ENCODE assay signal across 11 mouse cellular contexts in genomic region chr2:165043090-165043636, GRCm38 (mm10). TPM values are rescaled to one million over a fixed set of nuclear protein-coding genes. Genes with fewer than 3 reads are reported as not detected.
A peak's percentile ranks its signal among the peaks of the same experiment; 100 is the strongest.
DNase-seq lines count a peak whose midpoint lies in the region; ATAC-seq lines count a peak whose summit lies in the region.
"Had no signal": no experiment of that assay in that cellular context is flagged by ENCODE, and none has a peak within 500 bp of the region (broad histone marks: within the 10 kb centered on the region; RNA-seq: fewer than 3 reads in every experiment).

No protein-coding gene starts in this region.

- 5% methylated on average over 17 of the region's 17 CpGs for WGBS in kidney, embryonic 16.5 days
- WGBS in embryonic facial prominence, embryonic 12.5 days = 11% methylated on average over 17 of the region's 17 CpGs
- 5% methylated on average over 17 of the region's 17 CpGs for WGBS in intestine, embryonic 16.5 days
- under 1% methylated on average over 17 of the region's 17 CpGs for WGBS in neural tube, embryonic 15.5 days

- no peak for ATAC-seq in kidney, embryonic 16.5 days (ENCODE audit: low FRiP score, low TSS enrichment)
- 0 out of 2 replicates have a peak, but pooled peaks have one; percentile 29 for ATAC-seq in embryonic facial prominence, embryonic 12.5 days (ENCODE audit: insufficient number of reproducible peaks, insufficient read depth, low FRiP score, low TSS enrichment)
- peak; percentile 83 for ATAC-seq in intestine, embryonic 16.5 days
- ATAC-seq in neural tube, embryonic 15.5 days (ENCODE audit: low FRiP score) = peak; percentile 66

- peak overlapping the region; percentile 26; the same call in 1 of the 2 replicates for H3K4me2 ChIP-seq in kidney, embryonic 16.5 days (replicated peaks; ENCODE audit: low read depth, low read length)
- peak overlapping the region; percentile 35 for H3K4me2 ChIP-seq in embryonic facial prominence, embryonic 12.5 days (replicated peaks)
- H3K4me2 ChIP-seq in intestine, embryonic 16.5 days (ENCODE audit: low read depth, low read length) = peak overlapping the region; percentile 36
- H3K4me2 ChIP-seq in neural tube, embryonic 15.5 days = peak overlapping the region; percentile 52

- H3K9ac ChIP-seq in kidney, embryonic 16.5 days (replicated peaks; ENCODE audit: low read length) = no peak overlapping the region
- H3K9ac ChIP-seq in embryonic facial prominence, embryonic 12.5 days = 0 out of 2 replicates have a peak overlapping the region, but pooled peaks have one; percentile 1
- no peak overlapping the region for H3K9ac ChIP-seq in intestine, embryonic 16.5 days (ENCODE audit: low read depth, low read length)
- H3K9ac ChIP-seq in neural tube, embryonic 15.5 days (replicated peaks) = peak overlapping the region; percentile 38

- DNase-seq in kidney, postnatal 25 days = no peak
- no peak for DNase-seq in gastrocnemius, postnatal 4 days (ENCODE audit: low spot score in 2 of 2)
- DNase-seq in adrenal gland, postnatal 14 days = no peak
- DNase-seq in ovary, postnatal 14 days (ENCODE audit: low spot score) = no peak

- H3K36me3 ChIP-seq in kidney, embryonic 16.5 days (ENCODE audit: insufficient read depth, low read length) = no peaks in the 10 kb centered on the region
- H3K36me3 ChIP-seq in embryonic facial prominence, embryonic 12.5 days = no peaks in the 10 kb centered on the region
- H3K36me3 ChIP-seq in intestine, embryonic 16.5 days (ENCODE audit: control insufficient read depth, insufficient read depth, low read length) = no peaks in the 10 kb centered on the region
- no peaks in the 10 kb centered on the region for H3K36me3 ChIP-seq in neural tube, embryonic 15.5 days
- H3K36me3 ChIP-seq: G1E had no signal

- no peak overlapping the region for H3K27ac ChIP-seq in kidney, embryonic 16.5 days (ENCODE audit: low read length)
- no peak overlapping the region for H3K27ac ChIP-seq in embryonic facial prominence, embryonic 12.5 days
- no peak overlapping the region for H3K27ac ChIP-seq in intestine, embryonic 16.5 days (ENCODE audit: low read length)
- peak overlapping the region; percentile 79 for H3K27ac ChIP-seq in neural tube, embryonic 15.5 days (replicated peaks)

- H3K4me3 ChIP-seq in kidney, embryonic 16.5 days (ENCODE audit: low read length) = no peak overlapping the region
- H3K4me3 ChIP-seq in embryonic facial prominence, embryonic 12.5 days = no peak overlapping the region
- H3K4me3 ChIP-seq in intestine, embryonic 16.5 days (ENCODE audit: low read length) = peak overlapping the region; percentile 4; the same call in 1 of the 2 replicates
- H3K4me3 ChIP-seq in neural tube, embryonic 15.5 days (replicated peaks) = peak overlapping the region; percentile 17; the same call in 1 of the 2 replicates

- no peaks in the 10 kb centered on the region; the same call in 1 of the 2 replicates for H3K27me3 ChIP-seq in kidney, embryonic 16.5 days (ENCODE audit: insufficient read depth, low read length)
- H3K27me3 ChIP-seq in embryonic facial prominence, embryonic 12.5 days = no peaks in the 10 kb centered on the region
- no peaks in the 10 kb centered on the region for H3K27me3 ChIP-seq in intestine, embryonic 16.5 days (replicated peaks; ENCODE audit: control insufficient read depth, insufficient read depth, low read length)
- no peaks in the 10 kb centered on the region for H3K27me3 ChIP-seq in neural tube, embryonic 15.5 days (replicated peaks)

- no peaks in the 10 kb centered on the region for H3K4me1 ChIP-seq in kidney, embryonic 16.5 days (ENCODE audit: insufficient read depth, low read length)
- no peaks in the 10 kb centered on the region for H3K4me1 ChIP-seq in embryonic facial prominence, embryonic 12.5 days
- peaks cover 8% of the 10 kb centered on the region; the same call in 1 of the 2 replicates for H3K4me1 ChIP-seq in intestine, embryonic 16.5 days (ENCODE audit: control insufficient read depth, insufficient read depth, low read length)
- peaks cover 17% of the 10 kb centered on the region for H3K4me1 ChIP-seq in neural tube, embryonic 15.5 days

- no peaks in the 10 kb centered on the region for H3K9me3 ChIP-seq in kidney, embryonic 16.5 days (ENCODE audit: low read length)
- no peaks in the 10 kb centered on the region for H3K9me3 ChIP-seq in embryonic facial prominence, embryonic 12.5 days
- no peaks in the 10 kb centered on the region for H3K9me3 ChIP-seq in intestine, embryonic 16.5 days (ENCODE audit: control insufficient read depth, low read length)
- no peaks in the 10 kb centered on the region for H3K9me3 ChIP-seq in neural tube, embryonic 15.5 days (replicated peaks)
- H3K9me3 ChIP-seq: G1E had no signal

RNA-seq across cellular contexts. Expression of gene Ncoa5, which starts 8.5 kb away (rescaled TPM):
- polyA plus RNA-seq in kidney, embryonic 16.5 days (2015; fragmentation: Nextera tagmentation; extraction: Ambion mirVana) = 69.8 and 79.5 TPM in 2 replicates
- 112 and 119 TPM in 2 replicates for polyA plus RNA-seq in embryonic facial prominence, embryonic 12.5 days (2016; fragmentation: Nextera tagmentation; extraction: Ambion mirVana)
- polyA plus RNA-seq in intestine, embryonic 16.5 days (2015; fragmentation: Nextera tagmentation; extraction: Ambion mirVana) = 41.4 and 42.4 TPM in 2 replicates
- 85.1 TPM in 2 replicates for polyA plus RNA-seq in neural tube, embryonic 15.5 days (2015; fragmentation: Nextera tagmentation; extraction: Ambion mirVana)
- total RNA-seq in gastrocnemius, postnatal 4 days (2021) = 10 to 100 TPM; 31.4 to 34.4 TPM
- total RNA-seq in adrenal gland, postnatal 14 days (2021) = 37.6 and 40.5 TPM in 2 replicates

RNA-seq across cellular contexts. Expression of gene Cd40, which starts 12.3 kb away (rescaled TPM):
- polyA plus RNA-seq in kidney, embryonic 16.5 days (2015; fragmentation: Nextera tagmentation; extraction: Ambion mirVana) = 9.3 and 12.5 TPM in 2 replicates
- polyA plus RNA-seq in embryonic facial prominence, embryonic 12.5 days (2016; fragmentation: Nextera tagmentation; extraction: Ambion mirVana) = 5.2 and 6.5 TPM in 2 replicates
- 7.6 and 9.7 TPM in 2 replicates for polyA plus RNA-seq in intestine, embryonic 16.5 days (2015; fragmentation: Nextera tagmentation; extraction: Ambion mirVana)
- 6.9 and 11.0 TPM in 2 replicates for polyA plus RNA-seq in neural tube, embryonic 15.5 days (2015; fragmentation: Nextera tagmentation; extraction: Ambion mirVana)
- total RNA-seq in gastrocnemius, postnatal 4 days (2021) = 1 to 10 TPM; 1.8 to 2.3 TPM
- 3.3 and 6.5 TPM in 2 replicates for total RNA-seq in adrenal gland, postnatal 14 days (2021)
- polyA plus RNA-seq: G1E had no signal

RNA-seq across cellular contexts. Expression of gene 1700025C18Rik, which starts 47.4 kb away (rescaled TPM):
- polyA plus RNA-seq in kidney, embryonic 16.5 days (2015; fragmentation: Nextera tagmentation; extraction: Ambion mirVana) = not detected in 2 replicates
- not detected in 2 replicates for polyA plus RNA-seq in embryonic facial prominence, embryonic 12.5 days (2016; fragmentation: Nextera tagmentation; extraction: Ambion mirVana)
- not detected in 2 replicates for polyA plus RNA-seq in intestine, embryonic 16.5 days (2015; fragmentation: Nextera tagmentation; extraction: Ambion mirVana)
- not detected in 2 replicates for polyA plus RNA-seq in neural tube, embryonic 15.5 days (2015; fragmentation: Nextera tagmentation; extraction: Ambion mirVana)
- total RNA-seq in gastrocnemius, postnatal 4 days (2021) = not detected
- not detected in 2 replicates for total RNA-seq in adrenal gland, postnatal 14 days (2021)
- total RNA-seq: G1E had no signal
- polyA plus RNA-seq: G1E; liver, embryonic 16.5 days; thymus, postnatal 0 days had no signal

Comparison
In these comparisons a context has a peak if more than half of its experiments do, and no peak if none do; other contexts are left out.
1. H3K4me3 ChIP-seq: peak in intestine, embryonic 16.5 days (single experiment) and neural tube, embryonic 15.5 days (single experiment); none in kidney, embryonic 16.5 days (single experiment) and embryonic facial prominence, embryonic 12.5 days (single experiment).
2. H3K9ac ChIP-seq: peak in embryonic facial prominence, embryonic 12.5 days (single experiment) and neural tube, embryonic 15.5 days (single experiment); none in kidney, embryonic 16.5 days (single experiment) and intestine, embryonic 16.5 days (single experiment).
3. Peak in every context shown above with its lines, with median percentiles within 50 percentile points of each other: H3K4me2 ChIP-seq.